Mouse (Mus musculus) stomach, embryonic 14.5 days (tissue): ENCODE measurements at regions not wholly inside any gene's neighbourhood (a gene's known extent, or its start where the extent isn't known, plus 50 kb on each side); places are given as distances from the start of the nearest gene placed in this dataset.
"Not testable (repeated sequence)": the region's sequence is repeated elsewhere in the genome, so short reads cannot be mapped to it uniquely, and the experiment has no call there.

Source experiments
- ATAC-seq: fragments of 200-750 bp; cut with Nextera tagmentation; 2 replicates; pipeline ENCODE4 v1.8.0; 2017; ENCODE audit warnings: low read depth, moderate TSS enrichment; ENCODE audit not compliant: insufficient number of reproducible peaks, insufficient read depth, low FRiP score
- H3K27ac ChIP-seq: fragments of 300-500 bp; sonication (generic); 2 replicates; pipeline ENCODE4 v1.5.1; 2014; ENCODE audit warnings: mild to moderate bottlenecking, low read length, moderate library complexity, mixed read lengths
- H3K27me3 ChIP-seq: fragments of 300-500 bp; sonication (generic); 2 replicates; pipeline ENCODE4 v1.6.1; 2014; ENCODE audit warnings: low read length, control low read depth, mixed read lengths; ENCODE audit not compliant: control insufficient read depth, insufficient read depth
- H3K36me3 ChIP-seq: fragments of 300-500 bp; sonication (generic); 2 replicates; pipeline ENCODE4 v1.6.1; 2014; ENCODE audit warnings: mild to moderate bottlenecking, control low read depth, low read length, moderate library complexity, mixed read lengths; ENCODE audit not compliant: control insufficient read depth, insufficient read depth
- H3K4me1 ChIP-seq: fragments of 300-500 bp; sonication (generic); 2 replicates; pipeline ENCODE4 v1.6.1; 2014; ENCODE audit warnings: low read length, control low read depth, mixed read lengths; ENCODE audit not compliant: control insufficient read depth, insufficient read depth
- H3K4me2 ChIP-seq: fragments of 300-500 bp; sonication (generic); replicated peaks from 2 replicates; pipeline ENCODE4 v1.6.1; 2014; ENCODE audit warnings: low read depth, low read length, control low read depth
- H3K4me3 ChIP-seq: fragments of 300-500 bp; sonication (generic); 2 replicates; pipeline ENCODE4 v1.5.1; 2014; ENCODE audit warnings: low read depth, low read length, control low read depth
- H3K9ac ChIP-seq: fragments of 300-500 bp; sonication (generic); replicated peaks from 2 replicates; pipeline ENCODE4 v1.6.1; 2014; ENCODE audit warnings: low read depth, mild to moderate bottlenecking, control low read depth, low read length, moderate library complexity, mixed read lengths
- H3K9me3 ChIP-seq: fragments of 300-500 bp; sonication (generic); 2 replicates; pipeline ENCODE4 v1.6.1; 2016; ENCODE audit warnings: low read depth, low read length, control low read depth; ENCODE audit not compliant: control insufficient read depth
- WGBS: fragments of 180-500 bp; shearing (Covaris S2); extraction: QIAGEN DNeasy Blood & Tissue Kit; methylation state at CpG from one replicate; pipeline ENCODE4 v1.1.7; 2014; 5-methylcytosine and 5-hydroxymethylcytosine counted together

DNA sequence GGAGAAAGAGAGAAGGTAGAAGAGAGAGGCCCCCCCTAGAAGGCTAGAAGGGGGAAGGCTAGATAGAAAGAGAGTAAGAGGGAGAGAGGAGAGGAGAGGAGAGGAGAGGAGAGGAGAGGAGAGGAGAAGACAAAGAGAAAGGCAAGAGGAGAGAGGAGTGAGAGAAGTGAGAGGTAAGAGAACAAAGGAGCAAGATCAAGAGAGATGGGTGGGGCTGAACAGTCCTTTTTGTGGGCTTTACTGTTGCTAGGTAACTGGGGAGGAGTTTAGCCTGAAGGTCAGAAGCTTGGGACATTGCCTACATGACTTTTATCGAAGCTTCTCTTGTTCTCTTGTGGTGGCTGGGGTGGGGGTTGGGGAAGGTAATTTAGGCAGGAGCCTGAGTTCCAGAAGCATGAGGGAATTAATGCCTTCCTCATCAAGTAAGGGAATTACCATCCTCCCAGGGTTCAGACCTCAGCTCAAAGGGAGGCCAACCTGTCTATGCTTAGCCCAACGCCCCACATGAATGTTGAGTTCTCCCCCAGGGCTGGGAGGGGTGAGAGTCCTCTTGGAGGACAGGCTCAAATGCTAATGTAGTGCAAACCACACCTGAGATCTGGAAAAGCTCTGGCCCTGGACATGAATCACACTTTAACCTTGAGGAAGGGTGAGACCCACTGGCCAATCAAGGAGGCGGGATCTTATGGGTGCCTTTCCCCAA, 662.1 kb upstream of the Gm21863 start:
- H3K4me3 ChIP-seq, H3K9ac ChIP-seq, H3K27ac ChIP-seq, H3K4me2 ChIP-seq, H3K27me3 ChIP-seq, H3K36me3 ChIP-seq, H3K9me3 ChIP-seq, H3K4me1 ChIP-seq, ATAC-seq: not testable (repeated sequence)
- WGBS, result 93% methylated on average over 3 of the region's 3 CpGs
